Mouse (Mus musculus) left cerebral cortex, adult 9 months (tissue): ENCODE measurements around the gene Sag.

Source experiments
- DNase-seq, 2 experiments: peaks; one replicate each; pipeline ENCODE4 v3.0.0; 2022; ENCODE audit warnings: low spot score in 2 of 2

The Sag gene

GRCm38 (mm10) chr1:87803576-87803975, at the start of gene Sag:
TSS of gene Sag (plus strand) at chr1:87803680.
- no peak for DNase-seq

GRCm38 (mm10) chr1:87755641-87756470, 47.6 kb upstream of the Sag start, which contains the start of gene Atg16l1:
TSS of gene Atg16l1 (plus strand) at chr1:87755870.
- peak; percentile 86 to 96 for DNase-seq

- no peak for DNase-seq
These were observed 39.7 kb upstream of the Sag start for GRCm38 (mm10) chr1:87763821-87764220.

- DNase-seq, result no peak
These were observed 37.7 kb upstream of the Sag start for GRCm38 (mm10) chr1:87765741-87766140.

GRCm38 (mm10) chr1:87766233-87766632, 37.2 kb upstream of the Sag start:
- no peak for DNase-seq

GRCm38 (mm10) chr1:87769263-87769662, 34.2 kb upstream of the Sag start:
- no peak for DNase-seq

- no peak for DNase-seq
These were observed 33.0 kb upstream of the Sag start for GRCm38 (mm10) chr1:87770486-87770885.

- no peak for DNase-seq
These were observed 31.8 kb upstream of the Sag start for GRCm38 (mm10) chr1:87771724-87772123.

GRCm38 (mm10) chr1:87773336-87773735, 30.1 kb upstream of the Sag start:
- DNase-seq, result no peak

GRCm38 (mm10) chr1:87774845-87775244, 28.6 kb upstream of the Sag start:
- no peak for DNase-seq

GRCm38 (mm10) chr1:87779204-87779785, 24.2 kb upstream of the Sag start:
- no peak for DNase-seq

- DNase-seq, result no peak
These were observed 17.8 kb upstream of the Sag start for GRCm38 (mm10) chr1:87785703-87786102.

GRCm38 (mm10) chr1:87786251-87786650, 17.2 kb upstream of the Sag start:
- DNase-seq, result peak in 1 of 2 experiments; percentile 75

GRCm38 (mm10) chr1:87789665-87790064, 13.8 kb upstream of the Sag start:
- DNase-seq, result no peak

GRCm38 (mm10) chr1:87792438-87793137, 10.9 kb upstream of the Sag start:
- DNase-seq, result no peak

GRCm38 (mm10) chr1:87793138-87793449, 10.4 kb upstream of the Sag start:
- no peak for DNase-seq

- no peak for DNase-seq
These were observed 5.8 kb upstream of the Sag start for GRCm38 (mm10) chr1:87797702-87798101.

- DNase-seq, result peak in 1 of 2 experiments; percentile 56
These were observed 5.2 kb upstream of the Sag start for GRCm38 (mm10) chr1:87798306-87798705.

- DNase-seq, result no peak
These were observed 4.3 kb downstream of the Sag start for GRCm38 (mm10) chr1:87807751-87808150.

- no peak for DNase-seq
These were observed 7.9 kb downstream of the Sag start for GRCm38 (mm10) chr1:87811391-87811790.

- no peak for DNase-seq
These were observed 8.6 kb downstream of the Sag start for GRCm38 (mm10) chr1:87812061-87812460.

- peak; percentile 63 to 69 for DNase-seq
These were observed 9.7 kb downstream of the Sag start for GRCm38 (mm10) chr1:87813155-87813554.

GRCm38 (mm10) chr1:87813681-87814080, 10.2 kb downstream of the Sag start:
- peak in 1 of 2 experiments; percentile 42 for DNase-seq
